Mouse (Mus musculus) midbrain, embryonic 12.5 days (tissue): Measurements from ENCODE around the gene Utp15. TPM values are rescaled to one million over a fixed set of nuclear protein-coding genes. Genes with fewer than 3 reads are reported as not detected.

Experiments
- ATAC-seq: fragments of 200-750 bp; cut with Nextera tagmentation; 2 replicates; pipeline ENCODE4 v1.8.0; 2017; ENCODE audit warnings: low read depth, moderate TSS enrichment, moderate library complexity; ENCODE audit not compliant: low FRiP score
- H3K27ac ChIP-seq: fragments of 300-500 bp; sonication (generic); replicated peaks from 2 replicates; pipeline ENCODE4 v1.5.1; 2016; ENCODE audit warnings: mild to moderate bottlenecking
- H3K27me3 ChIP-seq: fragments of 300-500 bp; sonication (generic); 2 replicates; pipeline ENCODE4 v1.6.1; 2016; ENCODE audit warnings: mild to moderate bottlenecking
- H3K36me3 ChIP-seq: fragments of 300-500 bp; sonication (generic); 2 replicates; pipeline ENCODE4 v1.6.1; 2016
- H3K4me1 ChIP-seq: fragments of 300-500 bp; sonication (generic); 2 replicates; pipeline ENCODE4 v1.6.1; 2016
- H3K4me2 ChIP-seq: fragments of 300-500 bp; sonication (generic); replicated peaks from 2 replicates; pipeline ENCODE4 v1.6.1; 2016; ENCODE audit warnings: mild to moderate bottlenecking, moderate library complexity
- H3K4me3 ChIP-seq: fragments of 300-500 bp; sonication (generic); 2 replicates; pipeline ENCODE4 v1.5.1; 2016; ENCODE audit warnings: mild to moderate bottlenecking
- H3K9ac ChIP-seq: fragments of 300-500 bp; sonication (generic); replicated peaks from 2 replicates; pipeline ENCODE4 v1.6.1; 2016; ENCODE audit warnings: mild to moderate bottlenecking, moderate library complexity
- H3K9me3 ChIP-seq: fragments of 300-500 bp; sonication (generic); 2 replicates; pipeline ENCODE4 v1.6.1; 2016; ENCODE audit warnings: mild to moderate bottlenecking
- WGBS: fragments of 180-500 bp; shearing (Covaris S2); methylation state at CpG from one replicate; pipeline ENCODE4 v1.1.7; 2016; 5-methylcytosine and 5-hydroxymethylcytosine counted together
- polyA plus RNA-seq: library from polyadenylated mRNA; unstranded; fragments of >200 nt; fragmentation: Nextera tagmentation; extraction: Ambion mirVana; gene quantifications from 2 replicates; pipeline ENCODE4 v1.2.1, GENCODE M21; 2016

The Utp15 gene
- polyA plus RNA-seq, 1 experiment from 2014 or later = 38.8 TPM

- Histone ChIP-seq H3K4me2 (no peak overlapping the region), H3K36me3 (no peaks in the 10 kb centered on the region), H3K9ac (no peak overlapping the region), H3K4me1 (no peaks in the 10 kb centered on the region), H3K4me3 (no peak overlapping the region), H3K27me3 (no peaks in the 10 kb centered on the region), H3K9me3 (no peaks in the 10 kb centered on the region), H3K27ac (no peak overlapping the region)
- ATAC-seq = no peak
- WGBS = 34% methylated on average over 2 of the region's 2 CpGs
These were observed 27.9 kb upstream of the Utp15 start for GRCm38 (mm10) chr13:98290719-98291118.

GRCm38 (mm10) chr13:98280990-98281650, 18.3 kb upstream of the Utp15 start:
- Histone ChIP-seq H3K9me3 (no peaks in the 10 kb centered on the region), H3K4me1 (no peaks in the 10 kb centered on the region), H3K27me3 (no peaks in the 10 kb centered on the region), H3K9ac (no peak overlapping the region), H3K36me3 (no peaks in the 10 kb centered on the region), H3K4me3 (no peak overlapping the region), H3K4me2 (no peak overlapping the region), H3K27ac (no peak overlapping the region)
- WGBS = 81% methylated on average over 12 of the region's 12 CpGs
- no peak for ATAC-seq

- no peaks in the 10 kb centered on the region for H3K9me3 ChIP-seq
- H3K27ac ChIP-seq = no peak within 1 kb of the TSS
- peaks cover 12% of the 10 kb centered on the region for H3K36me3 ChIP-seq
- no peaks in the 10 kb centered on the region for H3K27me3 ChIP-seq
- no peak within 1 kb of the TSS for H3K4me2 ChIP-seq
- H3K4me3 ChIP-seq = no peak within 1 kb of the TSS
- ATAC-seq = no peak
- no peaks in the 10 kb centered on the region for H3K4me1 ChIP-seq
- WGBS = 82% methylated on average over 5 of the region's 5 CpGs
- no peak within 1 kb of the TSS for H3K9ac ChIP-seq
These were observed 16.8 kb upstream of the Utp15 start, which contains the start of gene Gm21976 for GRCm38 (mm10) chr13:98279686-98280085. Gene Gm21976, plus strand, starts transcription at chr13:98279887.

DNA sequence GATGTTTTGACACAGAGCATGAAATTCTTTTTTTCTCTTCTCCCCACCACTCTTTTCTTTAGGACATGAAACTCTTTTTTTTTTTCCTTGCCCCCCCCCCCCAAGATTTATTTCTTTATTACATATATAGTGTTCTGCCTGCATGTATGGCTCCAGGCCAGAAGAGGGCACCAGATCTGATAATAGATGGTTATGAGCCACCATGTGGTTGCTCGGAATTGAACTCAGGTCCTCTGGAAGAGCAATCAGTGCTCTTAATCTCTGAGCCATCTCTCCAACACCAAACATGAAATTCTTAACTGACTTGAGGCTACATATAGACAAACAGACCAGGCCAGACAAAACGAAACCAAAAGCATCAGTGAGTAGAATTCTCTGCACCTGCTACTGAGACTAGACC, 14.7 kb upstream of the Utp15 start:
- Histone ChIP-seq H3K27me3 (no peaks in the 10 kb centered on the region), H3K4me3 (no peak overlapping the region), H3K4me2 (no peak overlapping the region), H3K9me3 (no peaks in the 10 kb centered on the region), H3K36me3 (peaks cover 32% of the 10 kb centered on the region), H3K4me1 (no peaks in the 10 kb centered on the region), H3K27ac (no peak overlapping the region), H3K9ac (no peak overlapping the region)
- no peak for ATAC-seq
- 87% methylated on average over 2 of the region's 2 CpGs for WGBS

DNA sequence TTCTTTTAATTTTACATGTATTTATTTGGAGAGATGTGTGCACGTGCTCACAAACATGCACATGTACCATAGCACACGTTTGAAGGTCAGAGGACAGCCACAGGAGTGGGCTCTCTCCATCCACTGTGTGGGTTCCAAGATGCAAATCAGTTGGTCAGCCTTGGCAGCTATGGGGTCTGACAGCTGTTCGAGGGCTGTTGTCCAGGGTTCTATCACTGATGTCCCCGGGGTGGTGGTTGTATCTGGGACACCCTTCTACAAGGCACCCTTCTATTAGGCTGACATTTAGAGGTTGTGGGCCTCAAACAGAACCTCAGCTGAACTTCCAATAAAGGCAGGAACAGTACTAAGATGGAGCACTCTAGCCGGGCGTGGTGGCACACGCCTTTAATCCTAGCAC, 13.4 kb upstream of the Utp15 start:
- peaks cover 43% of the 10 kb centered on the region for H3K36me3 ChIP-seq
- no peaks in the 10 kb centered on the region for H3K9me3 ChIP-seq
- no peak for ATAC-seq
- no peak overlapping the region for H3K27ac ChIP-seq
- no peaks in the 10 kb centered on the region for H3K4me1 ChIP-seq
- no peak overlapping the region for H3K4me2 ChIP-seq
- WGBS = 90% methylated on average over 7 of the region's 7 CpGs
- H3K9ac ChIP-seq = no peak overlapping the region
- no peaks in the 10 kb centered on the region for H3K27me3 ChIP-seq
- no peak overlapping the region for H3K4me3 ChIP-seq

- no peak for ATAC-seq
- no peaks in the 10 kb centered on the region for H3K27me3 ChIP-seq
- no peaks in the 10 kb centered on the region for H3K9me3 ChIP-seq
- H3K9ac ChIP-seq = no peak overlapping the region
- no peak overlapping the region for H3K4me3 ChIP-seq
- H3K36me3 ChIP-seq = peaks cover 50% of the 10 kb centered on the region
- WGBS = 88% methylated on average over 4 of the region's 4 CpGs
- H3K27ac ChIP-seq = no peak overlapping the region
- H3K4me1 ChIP-seq = no peaks in the 10 kb centered on the region
- H3K4me2 ChIP-seq = no peak overlapping the region
These were observed 12.8 kb upstream of the Utp15 start for GRCm38 (mm10) chr13:98275646-98276045.

DNA sequence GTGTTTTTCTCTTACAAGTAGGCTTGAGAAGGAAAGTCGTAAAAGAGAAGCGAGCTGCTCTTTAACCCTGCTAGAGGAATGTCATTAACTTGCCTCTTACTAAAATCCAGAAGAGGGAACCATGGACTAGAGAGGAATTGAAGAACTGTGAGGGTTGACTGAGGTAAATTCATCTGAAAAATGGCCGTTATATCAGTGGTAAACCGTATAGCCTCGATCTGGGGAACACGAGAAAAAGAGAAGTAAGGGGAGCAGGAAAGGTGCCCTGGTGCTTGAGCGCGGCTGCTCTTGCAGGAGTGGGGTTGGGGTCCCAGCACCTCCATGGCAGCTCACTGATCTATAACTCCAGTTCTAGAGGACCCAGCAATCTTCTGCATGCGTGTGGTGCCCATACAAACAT, 11.2 kb upstream of the Utp15 start:
- no peaks in the 10 kb centered on the region for H3K27me3 ChIP-seq
- peaks cover 50% of the 10 kb centered on the region for H3K36me3 ChIP-seq
- ATAC-seq = no peak
- no peak overlapping the region for H3K9ac ChIP-seq
- no peak overlapping the region for H3K27ac ChIP-seq
- H3K4me2 ChIP-seq = no peak overlapping the region
- no peaks in the 10 kb centered on the region for H3K4me1 ChIP-seq
- H3K4me3 ChIP-seq = no peak overlapping the region
- WGBS = 91% methylated on average over 9 of the region's 9 CpGs
- H3K9me3 ChIP-seq = no peaks in the 10 kb centered on the region

GRCm38 (mm10) chr13:98264111-98264510, 1.3 kb upstream of the Utp15 start:
- Histone ChIP-seq H3K9me3 (no peaks in the 10 kb centered on the region), H3K36me3 (peaks cover 30% of the 10 kb centered on the region), H3K9ac (peak overlapping the region; percentile 86), H3K4me1 (peaks cover 18% of the 10 kb centered on the region), H3K4me2 (peak overlapping the region; percentile 73), H3K27ac (no peak overlapping the region), H3K4me3 (peak overlapping the region; percentile 86), H3K27me3 (no peaks in the 10 kb centered on the region)
- ATAC-seq = no peak
- 29% methylated on average over 5 of the region's 5 CpGs for WGBS

DNA sequence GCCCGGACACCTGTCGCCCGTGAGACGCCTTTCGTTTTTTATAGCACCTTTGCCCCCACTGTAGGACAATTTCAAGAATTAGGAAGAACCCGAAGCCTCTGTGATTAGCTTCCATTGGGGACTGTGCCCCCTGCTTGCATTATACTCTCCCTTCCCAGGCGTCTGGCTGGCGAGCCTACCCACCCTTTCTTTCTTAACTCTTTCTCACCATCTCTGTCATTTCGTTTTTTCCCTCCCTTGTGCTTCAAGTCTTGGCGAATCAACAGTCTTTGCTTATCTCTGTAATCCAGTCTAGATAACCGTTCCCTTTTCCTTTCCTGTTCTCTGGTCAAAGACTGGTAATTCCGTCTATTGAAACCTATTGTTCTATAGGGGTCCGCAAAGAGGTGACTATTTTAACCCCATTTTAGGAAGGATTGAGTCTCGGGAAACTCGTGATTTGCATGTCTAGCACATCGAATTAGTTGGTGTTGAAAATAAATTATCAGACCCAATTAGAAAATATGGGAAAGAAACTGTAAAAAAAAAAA, 682 bp upstream of the Utp15 start:
- no peaks in the 10 kb centered on the region for H3K9me3 ChIP-seq
- ATAC-seq = no peak; the same call in 1 of the 2 replicates
- H3K4me2 ChIP-seq = peak overlapping the region; percentile 73
- peak overlapping the region; percentile 86 for H3K4me3 ChIP-seq
- peaks cover 31% of the 10 kb centered on the region for H3K36me3 ChIP-seq
- peak overlapping the region; percentile 88 for H3K27ac ChIP-seq
- H3K27me3 ChIP-seq = no peaks in the 10 kb centered on the region
- peaks cover 18% of the 10 kb centered on the region for H3K4me1 ChIP-seq
- 1% methylated on average over 16 of the region's 16 CpGs for WGBS
- H3K9ac ChIP-seq = peak overlapping the region; percentile 86

DNA sequence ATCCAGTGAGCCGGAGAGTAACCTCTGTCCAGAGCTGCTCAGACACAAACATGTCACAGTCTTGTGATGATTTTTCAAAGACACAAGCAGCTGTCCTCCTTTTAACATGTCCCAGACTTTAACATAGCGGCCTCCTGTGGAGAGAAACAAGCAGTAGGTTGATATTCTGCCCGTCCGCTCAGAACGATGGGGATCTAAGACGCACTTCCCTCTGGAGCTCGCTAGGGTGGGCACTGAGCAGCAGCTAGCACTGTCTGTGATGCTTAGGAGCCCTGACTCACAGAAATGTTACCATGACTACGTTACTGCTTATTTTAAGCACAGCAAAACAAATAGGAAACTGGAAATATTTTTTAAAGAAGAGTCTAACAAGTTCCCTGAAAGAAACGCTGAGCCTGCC, 7.9 kb downstream of the Utp15 start:
- Histone ChIP-seq H3K27ac (no peak overlapping the region), H3K36me3 (peaks cover 86% of the 10 kb centered on the region), H3K4me3 (no peak overlapping the region), H3K4me2 (no peak overlapping the region), H3K4me1 (no peaks in the 10 kb centered on the region), H3K9ac (no peak overlapping the region), H3K9me3 (no peaks in the 10 kb centered on the region), H3K27me3 (no peaks in the 10 kb centered on the region)
- WGBS = 77% methylated on average over 9 of the region's 9 CpGs
- ATAC-seq = no peak

- peaks cover 65% of the 10 kb centered on the region for H3K36me3 ChIP-seq
These were observed 13.2 kb downstream of the Utp15 start for GRCm38 (mm10) chr13:98249594-98249993.

DNA sequence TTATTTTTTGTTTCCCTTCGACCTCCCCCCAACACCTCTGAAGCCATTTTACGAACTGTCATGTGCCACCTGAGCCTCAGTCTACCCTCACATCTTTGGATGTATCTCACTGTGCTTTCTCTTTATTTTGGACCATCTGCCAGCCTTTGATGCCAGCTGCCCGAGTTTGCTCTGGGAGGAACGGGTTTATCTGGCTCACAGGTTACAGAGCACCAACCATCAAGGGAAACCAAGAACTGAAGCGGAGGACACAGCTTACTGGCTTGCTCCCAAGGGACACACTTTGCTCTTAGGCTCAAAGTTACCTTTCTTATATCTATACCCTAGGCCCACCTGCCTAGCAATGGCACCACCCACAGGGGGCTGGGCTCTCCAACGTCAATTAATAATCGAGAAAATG, 17.5 kb downstream of the Utp15 start:
- ATAC-seq = no peak
- H3K4me2 ChIP-seq = no peak overlapping the region
- H3K36me3 ChIP-seq = peaks cover 29% of the 10 kb centered on the region
- no peak overlapping the region for H3K27ac ChIP-seq
- WGBS = 78% methylated on average over 7 of the region's 7 CpGs
- H3K4me3 ChIP-seq = no peak overlapping the region
- H3K9me3 ChIP-seq = no peaks in the 10 kb centered on the region
- H3K9ac ChIP-seq = no peak overlapping the region
- no peaks in the 10 kb centered on the region for H3K4me1 ChIP-seq
- peaks cover 4% of the 10 kb centered on the region; the same call in 1 of the 2 replicates for H3K27me3 ChIP-seq

More at GRCm38 (mm10) chr13:98249594-98249993, 13.2 kb downstream of the Utp15 start:
- Histone ChIP-seq H3K4me2 (no peak overlapping the region), H3K27me3 (no peaks in the 10 kb centered on the region), H3K9ac (no peak overlapping the region), H3K27ac (no peak overlapping the region), H3K4me1 (no peaks in the 10 kb centered on the region), H3K9me3 (no peaks in the 10 kb centered on the region), H3K4me3 (no peak overlapping the region)
- ATAC-seq = no peak
- 87% methylated on average over 10 of the region's 10 CpGs for WGBS
